Mouse (Mus musculus): ENCODE measurements around the gene Nek8. TPM values are rescaled to one million over a fixed set of nuclear protein-coding genes. Genes with fewer than 3 reads are reported as not detected.
A peak's percentile ranks its signal among the peaks of the same experiment; 100 is the strongest.
"Not testable (repeated sequence)": the region's sequence is repeated elsewhere in the genome, so short reads cannot be mapped to it uniquely, and the experiment has no call there.

Nek8 gene
- polyA plus RNA-seq, 1 experiment from 2014 or later, result 16.7 TPM

DNA sequence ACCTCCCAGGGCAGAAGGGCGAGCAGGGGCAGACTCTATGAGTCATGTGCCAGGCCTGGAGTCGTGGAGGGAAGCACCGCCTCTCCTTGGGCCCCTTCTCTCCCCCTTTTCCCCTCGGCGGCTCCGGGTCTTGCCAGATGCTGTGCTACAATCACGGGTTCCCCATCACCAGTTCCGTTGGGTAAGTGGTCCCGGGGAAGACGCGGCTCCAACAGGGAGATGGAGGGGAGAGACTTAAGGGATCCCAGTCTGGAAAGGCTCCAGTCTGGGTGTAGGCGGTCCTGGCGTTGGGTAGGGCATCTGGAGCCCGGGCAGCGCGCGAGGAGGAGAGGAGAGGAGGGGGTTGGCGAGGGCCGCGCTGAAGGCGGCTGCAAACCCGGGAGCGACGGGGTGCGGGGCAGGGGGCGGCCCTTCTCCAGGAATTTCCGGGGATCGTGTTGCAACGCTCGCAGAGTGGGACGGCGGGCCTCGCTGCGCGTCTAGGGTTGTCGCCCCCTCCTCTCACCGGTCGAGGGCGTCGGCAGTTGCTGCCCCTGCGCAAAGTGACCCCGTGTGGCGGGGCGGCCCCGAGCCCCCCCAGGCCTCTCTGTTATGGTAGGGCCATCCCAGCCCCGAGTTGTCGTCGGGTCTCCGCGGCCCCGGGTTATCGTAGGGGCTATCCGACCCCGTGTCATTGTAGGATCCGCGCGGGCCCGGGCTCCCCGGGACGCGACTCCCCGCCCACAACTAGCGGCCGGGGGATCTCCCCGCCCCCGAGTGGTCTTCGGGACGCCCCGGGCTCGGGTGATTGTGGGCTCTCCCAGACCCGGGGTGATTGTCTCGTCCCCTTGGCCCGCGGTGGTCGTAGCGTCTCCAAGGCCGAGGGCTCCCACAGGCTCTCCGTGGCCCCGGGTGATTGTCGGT, 12.1 kb upstream of the Nek8 start, which contains the start of gene Rab34:
Rab34 (plus strand) TSS at position 100 of the 903 bp plus-strand sequence.
- Histone ChIP-seq H3K4me1 (ENCODE audit: control insufficient read depth, insufficient read depth, low read length) (peaks cover 12% of the 10 kb centered on the region), H3K4me2 (ENCODE audit: low read depth, low read length) (peak within 1 kb of the TSS; percentile 69), H3K27ac (ENCODE audit: low read length) (peak within 1 kb of the TSS; percentile 97), H3K36me3 (ENCODE audit: control insufficient read depth, insufficient read depth, low read length) (no peaks in the 10 kb centered on the region), H3K27me3 (ENCODE audit: control insufficient read depth, insufficient read depth, low read length) (no peaks in the 10 kb centered on the region), H3K4me3 (replicated peaks; ENCODE audit: low read length) (peak within 1 kb of the TSS; percentile 76), H3K9me3 (replicated peaks; ENCODE audit: control insufficient read depth, low read length) (no peaks in the 10 kb centered on the region), H3K9ac (ENCODE audit: low read length) (peak within 1 kb of the TSS; percentile 94)
- peak; percentile 87 for ATAC-seq (ENCODE audit: insufficient read depth, low FRiP score)
- under 1% methylated on average over 77 of the region's 80 CpGs for WGBS

DNA sequence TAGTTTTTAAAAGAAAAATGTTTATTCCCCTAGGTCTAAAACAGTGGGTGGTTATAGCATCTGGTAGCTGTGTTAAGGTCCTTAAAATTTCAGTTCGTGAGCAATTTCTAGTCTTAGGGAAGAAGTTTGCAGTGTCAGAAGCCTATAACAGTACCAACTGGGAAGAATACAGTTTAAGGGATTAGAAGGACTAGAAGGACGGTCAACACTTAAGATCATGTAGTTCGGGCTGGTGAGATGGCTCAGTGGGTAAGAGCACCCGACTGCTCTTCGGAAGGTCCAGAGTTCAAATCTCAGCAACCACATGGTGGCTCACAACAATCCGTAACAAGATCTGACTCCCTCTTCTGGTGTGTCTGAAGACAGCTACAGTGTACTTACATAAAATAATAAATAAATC, 8.2 kb upstream of the Nek8 start:
- ATAC-seq (ENCODE audit: insufficient read depth, low FRiP score); H3K27me3 ChIP-seq (ENCODE audit: control insufficient read depth, insufficient read depth, low read length); H3K4me2 ChIP-seq (ENCODE audit: low read depth, low read length); H3K9me3 ChIP-seq (replicated peaks; ENCODE audit: control insufficient read depth, low read length); H3K36me3 ChIP-seq (ENCODE audit: control insufficient read depth, insufficient read depth, low read length); H3K4me3 ChIP-seq (replicated peaks; ENCODE audit: low read length); H3K27ac ChIP-seq (ENCODE audit: low read length); H3K9ac ChIP-seq (ENCODE audit: low read length): not testable (repeated sequence)
- peaks cover 28% of the 10 kb centered on the region for H3K4me1 ChIP-seq (ENCODE audit: control insufficient read depth, insufficient read depth, low read length)
- WGBS, result 91% methylated on average over 6 of the region's 6 CpGs

GRCm38 (mm10) chr11:78183884-78184514, 7.5 kb upstream of the Nek8 start:
- H3K9ac ChIP-seq (ENCODE audit: low read length), result peak overlapping the region; percentile 43; the same call in 1 of the 2 replicates
- WGBS, result 41% methylated on average over 10 of the region's 10 CpGs

DNA sequence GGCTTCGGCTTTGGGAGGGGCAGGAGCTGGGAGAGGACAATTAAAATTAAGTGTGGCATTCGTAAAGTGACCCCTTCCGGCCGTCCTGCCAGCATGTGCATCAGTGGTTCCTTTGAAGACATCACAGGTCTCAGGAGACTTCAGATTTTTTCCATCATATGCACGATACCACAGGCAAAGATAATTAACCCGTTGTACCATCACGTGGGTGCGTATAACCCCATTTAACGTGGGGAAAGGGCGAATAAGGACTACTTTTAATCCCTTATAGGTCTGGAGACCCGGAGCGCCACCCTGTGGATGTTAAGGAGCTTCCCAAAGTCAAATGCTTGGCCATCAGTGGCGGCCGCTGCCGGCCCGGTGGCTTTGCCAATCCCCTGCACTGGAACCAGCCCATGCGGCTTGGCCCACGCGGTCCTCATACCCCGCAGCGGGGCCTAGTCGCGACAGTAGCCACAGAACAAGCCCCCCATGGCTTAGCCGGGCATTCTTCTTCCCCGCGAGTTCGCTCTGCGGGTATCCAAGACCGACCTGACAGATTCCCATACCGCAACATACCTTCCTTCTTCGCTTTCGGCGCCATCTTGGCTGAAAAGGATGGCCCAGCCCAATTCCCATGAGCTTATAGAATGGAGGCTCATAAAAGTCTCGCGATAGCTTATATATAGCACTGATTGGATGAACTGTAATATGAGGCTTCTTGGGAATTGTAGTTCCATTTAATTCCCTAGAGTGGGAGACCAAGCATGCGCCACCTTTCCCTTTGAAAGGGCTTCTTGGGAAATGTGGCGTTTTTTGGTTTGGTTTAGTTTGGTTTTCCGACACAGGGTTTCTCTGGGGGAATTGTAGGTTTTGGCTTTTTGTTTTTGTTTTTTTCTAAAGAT, 6.7 kb upstream of the Nek8 start, which contains the start of gene Rpl23a:
Rpl23a (minus strand) TSS at position 624 of the 884 bp plus-strand sequence.
- no peaks in the 10 kb centered on the region for H3K27me3 ChIP-seq (ENCODE audit: control insufficient read depth, insufficient read depth, low read length)
- peaks cover 35% of the 10 kb centered on the region for H3K4me1 ChIP-seq (ENCODE audit: control insufficient read depth, insufficient read depth, low read length)
- peak; percentile 88 for ATAC-seq (ENCODE audit: insufficient read depth, low FRiP score)
- peak within 1 kb of the TSS; percentile 94 for H3K27ac ChIP-seq (ENCODE audit: low read length)
- WGBS, result under 1% methylated on average over 38 of the region's 38 CpGs
- H3K36me3 ChIP-seq (ENCODE audit: control insufficient read depth, insufficient read depth, low read length), result peaks cover 8% of the 10 kb centered on the region; the same call in 1 of the 2 replicates
- peak within 1 kb of the TSS; percentile 91 for H3K9ac ChIP-seq (ENCODE audit: low read length)
- H3K9me3 ChIP-seq (replicated peaks; ENCODE audit: control insufficient read depth, low read length), result no peaks in the 10 kb centered on the region
- H3K4me3 ChIP-seq (replicated peaks; ENCODE audit: low read length), result peak within 1 kb of the TSS; percentile 92
- peak within 1 kb of the TSS; percentile 73 for H3K4me2 ChIP-seq (ENCODE audit: low read depth, low read length)

More at GRCm38 (mm10) chr11:78183884-78184514, 7.5 kb upstream of the Nek8 start:
- ATAC-seq (ENCODE audit: insufficient read depth, low FRiP score), result no peak
- H3K4me1 ChIP-seq (ENCODE audit: control insufficient read depth, insufficient read depth, low read length), result peaks cover 29% of the 10 kb centered on the region
- peaks cover 8% of the 10 kb centered on the region; the same call in 1 of the 2 replicates for H3K36me3 ChIP-seq (ENCODE audit: control insufficient read depth, insufficient read depth, low read length)
- H3K27me3 ChIP-seq (ENCODE audit: control insufficient read depth, insufficient read depth, low read length), result no peaks in the 10 kb centered on the region
- H3K27ac ChIP-seq (ENCODE audit: low read length), result no peak overlapping the region
- no peaks in the 10 kb centered on the region for H3K9me3 ChIP-seq (replicated peaks; ENCODE audit: control insufficient read depth, low read length)
- H3K4me3 ChIP-seq (replicated peaks; ENCODE audit: low read length), result peak overlapping the region; percentile 92
- peak overlapping the region; percentile 48 for H3K4me2 ChIP-seq (ENCODE audit: low read depth, low read length)

DNA sequence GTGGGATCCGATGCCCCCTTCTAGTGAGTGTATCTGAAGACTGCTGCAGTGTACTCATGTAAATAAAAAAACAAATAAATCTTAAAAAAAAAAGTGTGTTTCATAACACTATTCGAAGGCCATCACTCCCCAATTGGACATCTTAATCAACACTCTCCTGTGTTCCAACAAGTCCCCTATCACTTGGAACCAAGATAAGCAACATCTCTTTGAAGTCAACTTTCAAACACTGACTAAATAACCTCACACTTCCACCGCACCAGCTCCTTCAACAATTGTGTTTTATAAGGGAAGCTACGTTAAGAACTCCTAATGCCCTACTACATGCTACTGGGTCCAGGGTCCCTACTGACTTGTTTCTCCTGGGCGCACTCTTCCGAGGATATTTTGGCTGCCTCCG, 6.0 kb upstream of the Nek8 start:
- H3K4me1 ChIP-seq (ENCODE audit: control insufficient read depth, insufficient read depth, low read length), result peaks cover 41% of the 10 kb centered on the region
- peak overlapping the region; percentile 73 for H3K4me2 ChIP-seq (ENCODE audit: low read depth, low read length)
- peak overlapping the region; percentile 94 for H3K27ac ChIP-seq (ENCODE audit: low read length)
- no peak for ATAC-seq (ENCODE audit: insufficient read depth, low FRiP score)
- H3K4me3 ChIP-seq (replicated peaks; ENCODE audit: low read length), result peak overlapping the region; percentile 92
- no peaks in the 10 kb centered on the region for H3K27me3 ChIP-seq (ENCODE audit: control insufficient read depth, insufficient read depth, low read length)
- WGBS, result 4% methylated on average over 7 of the region's 7 CpGs
- no peaks in the 10 kb centered on the region for H3K9me3 ChIP-seq (replicated peaks; ENCODE audit: control insufficient read depth, low read length)
- H3K9ac ChIP-seq (ENCODE audit: low read length), result peak overlapping the region; percentile 91
- H3K36me3 ChIP-seq (ENCODE audit: control insufficient read depth, insufficient read depth, low read length), result peaks cover 8% of the 10 kb centered on the region; the same call in 1 of the 2 replicates

DNA sequence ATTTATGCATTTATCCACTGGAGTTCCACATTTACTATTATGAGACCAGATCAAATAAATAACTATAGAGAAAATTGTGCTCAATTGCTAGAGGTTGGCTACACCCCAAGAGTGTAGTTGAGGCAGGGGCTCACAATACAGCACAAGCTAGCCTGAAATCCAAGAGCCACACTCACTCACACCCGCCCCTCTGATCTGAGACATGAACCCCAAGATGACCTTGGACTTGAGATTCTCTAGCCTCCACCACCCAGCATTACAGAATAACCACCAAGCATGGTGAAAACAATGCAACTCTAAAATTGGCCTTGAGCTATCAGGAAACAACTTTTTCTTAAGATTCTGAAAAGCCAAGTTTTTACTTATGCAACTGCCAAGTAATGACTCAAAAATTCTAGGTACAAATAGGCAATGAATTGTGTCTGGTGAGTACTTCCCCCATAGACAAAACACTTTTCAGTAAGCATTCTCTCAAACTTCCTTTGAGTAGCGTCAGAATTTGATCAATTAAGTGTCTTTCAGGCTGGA, 5.4 kb upstream of the Nek8 start:
- Histone ChIP-seq H3K27ac (ENCODE audit: low read length) (0 out of 2 replicates have a peak overlapping the region, but pooled peaks have one; percentile 94), H3K4me2 (ENCODE audit: low read depth, low read length) (peak overlapping the region; percentile 73), H3K9me3 (replicated peaks; ENCODE audit: control insufficient read depth, low read length) (no peaks in the 10 kb centered on the region), H3K4me1 (ENCODE audit: control insufficient read depth, insufficient read depth, low read length) (peaks cover 46% of the 10 kb centered on the region), H3K9ac (ENCODE audit: low read length) (peak overlapping the region; percentile 91), H3K4me3 (replicated peaks; ENCODE audit: low read length) (peak overlapping the region; percentile 92), H3K36me3 (ENCODE audit: control insufficient read depth, insufficient read depth, low read length) (peaks cover 8% of the 10 kb centered on the region; the same call in 1 of the 2 replicates), H3K27me3 (ENCODE audit: control insufficient read depth, insufficient read depth, low read length) (no peaks in the 10 kb centered on the region)
- WGBS, result 31% methylated on average over 2 of the region's 2 CpGs
- no peak for ATAC-seq (ENCODE audit: insufficient read depth, low FRiP score)

DNA sequence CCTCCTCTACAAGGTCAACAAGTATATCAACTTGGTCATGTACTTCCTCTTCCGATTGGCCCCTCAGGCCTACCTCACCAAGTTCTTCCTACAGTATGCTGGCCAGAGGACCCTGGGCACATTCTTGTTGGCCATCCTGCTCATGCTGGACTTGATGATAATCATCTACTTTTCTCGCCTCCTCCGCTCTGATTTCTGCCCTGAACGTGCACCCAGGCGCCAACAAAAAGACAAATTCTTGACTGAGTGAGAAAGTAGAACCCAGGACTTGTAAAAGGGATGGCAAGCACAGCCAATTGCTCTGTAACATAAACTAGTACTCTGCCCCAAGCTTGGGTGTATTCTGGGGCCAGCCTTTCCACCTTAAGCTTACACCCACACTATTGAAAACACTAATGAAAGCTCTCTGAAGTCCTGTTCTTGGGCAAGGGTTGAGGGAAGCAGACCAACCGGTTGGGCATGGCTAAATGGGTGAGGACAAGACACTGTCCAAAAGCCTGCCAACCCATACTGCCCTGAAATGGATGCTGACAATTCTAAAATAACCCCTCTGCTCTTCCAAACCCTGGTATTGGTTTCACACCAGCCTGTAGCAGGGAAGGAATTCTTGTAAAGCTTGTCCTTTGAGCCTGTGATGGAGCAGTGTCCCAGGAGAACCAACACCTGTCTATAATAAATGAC, 3.7 kb upstream of the Nek8 start:
- peak overlapping the region; percentile 70 for H3K4me3 ChIP-seq (replicated peaks; ENCODE audit: low read length)
- WGBS, result 62% methylated on average over 6 of the region's 6 CpGs
- H3K4me1 ChIP-seq (ENCODE audit: control insufficient read depth, insufficient read depth, low read length), result peaks cover 49% of the 10 kb centered on the region

More for the DNA sequence above, 3.7 kb upstream of the Nek8 start:
- peaks cover 8% of the 10 kb centered on the region; the same call in 1 of the 2 replicates for H3K36me3 ChIP-seq (ENCODE audit: control insufficient read depth, insufficient read depth, low read length)
- no peak for ATAC-seq (ENCODE audit: insufficient read depth, low FRiP score)
- peak overlapping the region; percentile 88 for H3K9ac ChIP-seq (ENCODE audit: low read length)
- H3K9me3 ChIP-seq (replicated peaks; ENCODE audit: control insufficient read depth, low read length), result no peaks in the 10 kb centered on the region
- no peaks in the 10 kb centered on the region for H3K27me3 ChIP-seq (ENCODE audit: control insufficient read depth, insufficient read depth, low read length)
- H3K27ac ChIP-seq (ENCODE audit: low read length), result peak overlapping the region; percentile 99; the same call in 1 of the 2 replicates
- peak overlapping the region; percentile 94 for H3K4me2 ChIP-seq (ENCODE audit: low read depth, low read length)

Measured in stomach, embryonic 16.5 days (tissue).